Mouse (Mus musculus) c-Kit-positive CD71-negative TER-119-negative erythroid progenitor cells, embryonic 14.5 days (primary cell): ENCODE data around the gene Tmem186.

Experiments used
- DNase-seq: peaks from one replicate; pipeline ENCODE4 v3.0.0-alpha.2; 2013; ENCODE audit warnings: low read depth

The Tmem186 gene

DNA sequence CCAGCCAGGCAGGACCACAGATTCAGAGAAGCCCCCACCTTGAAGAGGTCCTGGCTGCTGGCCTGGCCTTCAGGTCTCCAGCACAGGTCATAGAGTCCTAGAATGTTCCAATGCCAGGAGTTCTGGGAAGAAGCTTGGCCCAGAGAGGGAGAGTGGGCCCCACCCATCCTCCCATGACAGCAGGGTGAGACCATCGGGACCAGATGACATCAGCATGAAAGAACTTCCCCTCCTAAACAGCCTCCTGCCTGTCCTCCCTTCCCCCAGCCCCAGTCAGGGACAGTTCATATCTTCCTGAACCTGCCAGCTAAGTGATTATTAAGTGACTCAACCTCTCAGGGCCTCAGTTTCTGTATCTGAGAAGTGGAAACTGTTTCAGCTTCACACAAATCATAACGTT lies 28.9 kb upstream of the Tmem186 start:
- no peak for DNase-seq

- DNase-seq, result no peak
Measured at GRCm38 (mm10) chr16:8665367-8665766, 27.9 kb upstream of the Tmem186 start.

- DNase-seq, result no peak
Measured at GRCm38 (mm10) chr16:8663606-8664539, 26.4 kb upstream of the Tmem186 start.

DNA sequence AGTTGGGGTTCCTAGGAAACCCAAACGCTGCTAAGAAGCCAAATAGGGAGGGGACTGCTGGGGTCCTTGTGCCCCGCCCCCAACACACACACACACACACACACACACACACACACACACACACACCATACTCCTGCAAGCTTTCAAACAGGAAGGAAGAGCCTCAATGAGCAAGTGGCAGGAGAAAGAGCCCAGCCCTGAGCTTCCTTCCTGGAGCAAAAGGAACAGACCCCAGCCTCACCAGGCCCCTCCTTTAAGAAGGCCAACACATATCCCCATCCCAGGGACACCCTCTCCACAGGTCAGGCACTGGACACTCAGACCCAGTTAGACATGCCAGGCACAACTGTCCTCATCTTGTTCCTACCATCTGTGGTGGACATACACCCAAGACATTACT lies 25.5 kb upstream of the Tmem186 start:
- no peak for DNase-seq

- DNase-seq, result no peak
Measured at GRCm38 (mm10) chr16:8658764-8659163, 21.3 kb upstream of the Tmem186 start.

- no peak for DNase-seq
Measured at GRCm38 (mm10) chr16:8658349-8658748, 20.8 kb upstream of the Tmem186 start.

- DNase-seq, result no peak
Measured at GRCm38 (mm10) chr16:8656256-8656655, 18.7 kb upstream of the Tmem186 start.

DNA sequence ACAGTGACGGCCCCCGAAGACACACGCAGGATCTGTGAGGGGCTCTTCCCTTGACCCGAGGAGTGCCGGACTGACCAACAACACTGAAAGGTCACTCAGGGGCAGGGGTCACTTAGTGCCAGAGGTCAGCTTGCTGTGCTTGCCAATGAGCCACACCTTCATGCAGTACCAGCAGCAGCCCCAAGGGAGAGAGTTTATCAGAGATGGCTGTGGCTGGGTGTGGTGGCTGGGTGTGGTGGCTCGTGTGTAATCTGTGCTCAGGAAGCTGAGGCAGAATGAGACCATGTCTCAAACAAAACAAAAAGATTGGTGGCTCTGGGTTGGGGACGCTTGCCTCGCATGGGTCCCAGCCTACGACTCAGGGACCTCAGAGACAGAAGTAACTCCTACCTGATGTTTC lies 18.1 kb upstream of the Tmem186 start:
- DNase-seq, result no peak

DNA sequence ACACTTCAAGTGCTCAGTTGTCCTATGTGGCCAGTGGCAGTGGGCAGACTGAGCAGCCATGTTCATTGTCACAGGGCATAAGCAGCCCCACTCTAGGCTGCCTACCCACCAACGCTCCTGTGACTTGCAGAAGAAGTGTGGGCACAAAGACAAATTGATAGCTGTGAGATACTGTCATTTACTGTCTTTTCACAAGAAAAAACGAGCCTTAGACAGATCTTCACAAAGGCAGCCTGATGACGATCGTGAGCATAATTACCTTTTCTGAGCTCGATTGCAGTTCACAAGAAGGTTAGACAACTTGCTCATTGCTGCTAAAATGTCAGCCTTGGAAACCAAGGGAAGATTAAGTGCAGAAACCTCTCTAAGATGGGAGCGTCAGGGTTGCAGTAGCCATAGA lies 17.6 kb upstream of the Tmem186 start:
- DNase-seq, result no peak

DNA sequence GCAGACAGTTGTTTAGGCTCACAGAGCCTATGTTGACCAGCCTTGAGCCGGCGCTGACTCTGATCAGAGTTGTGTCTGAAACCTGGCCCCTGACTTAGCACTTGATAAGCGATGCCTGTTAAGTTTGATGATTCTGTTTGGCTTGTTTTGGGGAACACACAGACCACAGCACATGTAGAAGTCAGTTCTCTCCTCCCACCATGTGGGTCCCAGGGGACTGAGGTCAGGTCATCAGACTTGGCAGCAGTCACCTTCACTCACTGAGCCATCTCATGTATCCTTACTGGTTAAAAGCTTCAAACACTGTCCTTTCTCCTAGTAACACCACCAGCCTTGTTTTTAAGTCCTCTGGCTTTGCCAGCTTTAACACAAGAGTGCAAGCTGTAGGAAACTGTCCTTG lies 12.5 kb upstream of the Tmem186 start:
- no peak for DNase-seq

GRCm38 (mm10) chr16:8645546-8645945 lies 8.0 kb upstream of the Tmem186 start:
- no peak for DNase-seq

DNA sequence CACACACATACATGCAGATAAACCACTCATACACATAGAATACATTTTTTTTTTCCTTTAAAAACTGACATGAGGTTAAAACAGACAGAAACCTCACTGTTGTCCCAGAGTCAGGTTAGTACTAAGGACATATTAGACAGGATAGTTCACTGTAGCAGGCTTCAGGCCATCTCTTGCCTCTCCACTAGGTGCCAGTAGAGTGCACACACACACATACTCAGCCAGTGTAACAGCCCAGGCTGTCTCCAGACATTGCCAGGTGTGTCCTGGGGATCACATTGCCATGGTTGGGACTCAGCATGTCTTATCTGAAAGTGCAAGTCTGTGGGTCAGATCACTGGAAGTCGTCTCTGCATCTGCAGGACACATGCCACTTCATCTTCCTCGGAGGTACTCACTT lies 6.3 kb upstream of the Tmem186 start:
- DNase-seq, result no peak

DNA sequence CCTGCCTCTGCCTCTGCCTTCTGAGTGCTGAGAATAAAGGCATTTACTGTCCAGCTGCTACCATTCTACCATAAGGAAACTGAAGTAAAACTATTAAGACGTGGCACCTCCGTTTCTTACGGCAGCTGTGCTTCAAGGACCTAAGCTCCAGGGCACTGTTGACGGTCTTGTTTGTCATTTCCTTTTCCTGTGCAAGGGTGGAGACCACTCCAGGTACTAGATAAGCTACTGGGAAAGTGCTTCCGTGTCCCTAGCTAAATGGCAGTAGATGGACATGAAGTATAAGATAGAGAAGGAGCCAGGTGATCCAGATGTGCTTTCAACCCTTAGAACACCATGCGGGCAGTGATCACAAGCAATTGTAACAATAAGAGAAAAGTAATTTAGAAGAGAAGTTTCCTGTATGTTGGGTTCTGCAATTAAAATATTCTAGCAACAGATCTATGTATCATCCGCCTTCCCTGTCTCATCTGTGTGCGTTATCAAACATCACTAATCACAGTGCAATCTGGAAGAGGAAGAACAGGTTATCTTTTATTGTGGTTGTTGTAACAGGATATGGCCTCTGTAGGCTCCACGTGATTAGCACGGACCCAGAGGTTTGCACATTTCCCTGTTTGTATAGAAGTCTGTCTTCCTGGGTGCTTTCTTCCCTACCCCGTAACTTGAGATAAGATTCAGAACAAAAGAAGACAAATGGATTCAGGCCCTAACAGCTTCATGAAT lies 2.1 kb upstream of the Tmem186 start:
- no peak for DNase-seq

DNA sequence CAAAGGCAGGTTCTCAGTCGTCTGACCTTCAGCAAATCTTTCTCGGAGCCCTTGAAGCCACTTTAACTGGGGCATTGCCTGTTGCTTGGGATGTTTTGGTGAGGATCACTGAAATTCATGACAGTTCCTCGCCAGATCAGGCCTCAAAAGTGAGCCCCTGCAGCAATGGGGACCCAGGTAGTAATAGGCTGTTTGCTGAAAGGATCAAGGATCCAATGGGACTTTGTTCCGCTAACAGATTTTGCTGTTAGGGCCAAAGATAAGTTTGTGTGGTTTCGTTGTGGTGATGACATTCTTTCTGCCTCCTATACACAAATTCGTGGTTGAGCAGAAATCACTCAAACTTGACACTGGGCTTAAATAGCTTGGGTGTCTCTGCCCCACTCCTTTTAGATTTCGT lies 619 bp upstream of the Tmem186 start:
- no peak for DNase-seq

GRCm38 (mm10) chr16:8636867-8637216 lies 670 bp downstream of the Tmem186 start:
- DNase-seq, result no peak

- no peak for DNase-seq
Measured at GRCm38 (mm10) chr16:8631428-8631827, 6.1 kb downstream of the Tmem186 start.

DNA sequence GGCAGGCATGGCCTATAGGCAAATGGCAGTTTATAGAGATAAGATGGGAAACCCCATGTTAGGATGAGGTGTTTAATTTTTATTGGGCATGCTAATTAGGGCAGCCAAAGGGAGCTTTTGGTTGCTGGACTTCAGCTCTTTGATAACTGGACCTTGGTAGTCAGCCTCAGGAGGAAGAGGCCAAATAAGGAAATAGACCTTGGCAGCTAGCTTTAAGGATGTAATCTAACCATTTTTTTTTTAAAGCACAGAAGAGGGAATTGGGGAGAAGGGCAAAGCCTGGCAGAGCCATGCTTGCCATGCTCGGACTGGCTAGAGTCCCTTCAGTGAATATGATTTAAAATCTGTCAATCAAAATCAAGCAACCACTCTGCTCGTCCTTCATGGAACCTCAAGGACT lies 7.1 kb downstream of the Tmem186 start:
- DNase-seq, result no peak

DNA sequence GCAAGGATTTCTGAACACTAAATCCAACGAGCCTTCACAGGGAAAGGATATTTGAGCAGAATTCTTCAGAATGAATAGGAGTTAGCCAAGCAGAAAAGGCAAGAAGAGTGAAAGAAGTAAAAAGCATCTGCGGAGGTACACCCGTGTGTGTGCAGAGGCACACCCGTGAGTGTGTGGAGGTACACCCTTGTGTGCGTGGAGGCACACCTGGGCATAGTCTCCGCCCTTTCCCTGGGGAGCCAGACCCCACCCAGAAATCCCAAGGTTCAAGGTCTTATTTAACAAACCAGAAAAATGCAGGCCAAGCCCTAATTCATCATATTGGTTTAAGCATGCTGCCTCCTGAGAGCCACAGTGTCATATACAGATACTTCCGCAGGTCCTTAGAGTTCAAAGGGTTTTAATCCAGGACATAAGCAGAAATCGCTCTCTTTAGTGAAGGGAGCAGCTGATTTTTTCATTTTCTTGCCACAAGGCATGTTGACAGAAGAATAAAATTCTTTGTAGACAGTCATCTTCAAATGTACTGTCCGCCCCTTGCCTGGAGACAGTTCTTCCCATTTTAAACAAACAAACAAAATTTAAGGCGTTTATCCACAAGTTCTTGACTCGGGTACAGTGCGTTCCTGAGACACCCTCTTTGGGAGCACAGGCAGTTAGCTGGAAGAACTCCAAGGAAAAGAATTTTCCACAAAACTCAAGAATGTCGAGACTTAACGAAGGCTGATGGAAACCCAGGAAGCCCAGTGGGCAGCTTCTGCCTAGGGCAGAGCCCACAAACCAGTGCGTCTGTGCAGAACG lies 17.0 kb downstream of the Tmem186 start:
- no peak for DNase-seq

GRCm38 (mm10) chr16:8619659-8620314 lies 17.7 kb downstream of the Tmem186 start:
- no peak for DNase-seq

DNA sequence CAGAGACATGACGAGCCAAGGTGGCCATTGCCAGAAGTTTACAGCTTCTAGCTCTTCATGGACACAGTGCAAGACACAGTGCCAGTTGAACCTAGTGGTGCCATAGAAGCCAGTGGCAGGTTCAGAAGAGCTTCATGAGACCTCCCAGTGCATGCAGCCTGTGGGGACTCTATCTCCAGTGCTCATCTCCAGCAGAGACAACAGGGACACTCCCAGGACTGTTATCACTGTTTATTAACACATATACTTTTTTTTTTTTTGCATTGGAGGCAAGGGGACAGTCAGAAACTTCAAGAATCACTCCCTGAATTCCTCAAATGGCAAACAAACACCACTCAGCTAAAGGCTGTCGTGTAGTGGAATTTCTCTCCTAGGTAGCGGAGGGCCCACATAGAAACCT lies 24.1 kb downstream of the Tmem186 start:
- no peak for DNase-seq

DNA sequence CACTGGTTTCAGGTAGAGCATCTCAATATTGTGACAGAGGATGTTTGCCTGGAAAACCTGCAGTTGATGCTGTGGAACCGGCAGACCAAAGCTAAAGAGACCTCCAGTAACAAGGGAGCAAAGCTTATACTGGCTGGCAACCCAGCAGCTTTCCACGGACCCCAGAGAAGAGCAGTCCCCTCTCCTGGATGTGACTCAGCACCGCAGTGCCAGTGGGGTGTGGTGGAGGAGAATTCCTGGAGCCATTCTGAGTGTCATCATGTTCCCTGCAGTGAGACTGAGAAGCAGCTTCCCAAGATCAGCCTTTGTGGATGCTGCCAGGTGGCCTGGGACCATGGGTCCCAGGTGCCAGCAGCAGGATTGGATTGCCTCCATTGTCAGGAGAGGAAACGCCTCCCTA lies 24.5 kb downstream of the Tmem186 start:
- DNase-seq, result no peak
